In genomic region chr5:103762850-103763254, GRCm38 (mm10) we compare ENCODE assay signal across 16 mouse cellular contexts.
DNase-seq lines count a peak whose midpoint lies in the region; ATAC-seq and TF ChIP-seq lines count a peak whose summit lies in the region.
"Had no signal": no experiment of that assay in that cellular context is flagged by ENCODE, and none has a peak within 500 bp of the region (broad histone marks: within the 10 kb centered on the region; RNA-seq: fewer than 3 reads in every experiment).

No protein-coding gene starts in this region.

- no peak for DNase-seq in forebrain, embryonic 10.5 days (ENCODE audit: extremely low spot score, low spot score)
- peak; percentile 91 for DNase-seq in 416B (ENCODE audit: low read depth)
- no peak for DNase-seq in heart, postnatal 0 days (ENCODE audit: low spot score)
- DNase-seq in retina, postnatal 1 day: no peak
- DNase-seq in right cerebral cortex, postnatal 25 days: no peak
- DNase-seq in Muller cell, postnatal 12 days (ENCODE audit: inconsistent ontology term): no peak
- DNase-seq: adrenal gland, postnatal 10 days; cerebellum, adult 18-20 months; forebrain, postnatal 0 days; kidney, adult 8-10 months; right cerebral cortex, postnatal 14 days had no signal

- H3K4me2 ChIP-seq in forebrain, embryonic 13.5 days: no peak overlapping the region
- peak overlapping the region; percentile 7; the same call in 1 of the 2 replicates for H3K4me2 ChIP-seq in heart, postnatal 0 days (ENCODE audit: low read depth, low read length)
- H3K4me2 ChIP-seq: limb, embryonic 13.5 days; midbrain, embryonic 11.5 days had no signal

- no peak for TF ChIP-seq CTCF in heart, postnatal 0 days (IDR thresholded peaks at IDR 0.05; ENCODE audit: low read depth)

- ATAC-seq in forebrain, embryonic 13.5 days: no peak
- ATAC-seq in heart, postnatal 0 days (ENCODE audit: insufficient read depth, low read depth): no peak
- ATAC-seq: forebrain, postnatal 0 days had no signal

- peaks cover 29% of the 10 kb centered on the region for H3K4me1 ChIP-seq in forebrain, embryonic 10.5 days
- peaks cover 14% of the 10 kb centered on the region for H3K4me1 ChIP-seq in forebrain, embryonic 13.5 days
- H3K4me1 ChIP-seq in heart, postnatal 0 days (ENCODE audit: control insufficient read depth, insufficient read depth): peaks cover 33% of the 10 kb centered on the region
- H3K4me1 ChIP-seq in megakaryocyte, embryonic 14.5 days: peaks cover 95% of the 10 kb centered on the region

- H3K9ac ChIP-seq in forebrain, embryonic 13.5 days: no peak overlapping the region
- H3K9ac ChIP-seq in heart, postnatal 0 days (replicated peaks; ENCODE audit: low read depth, low read length): no peak overlapping the region
- H3K9ac ChIP-seq: forebrain, postnatal 0 days; limb, embryonic 13.5 days had no signal

- H3K27me3 ChIP-seq in forebrain, embryonic 10.5 days (ENCODE audit: poor library complexity, severe bottlenecking): no peaks in the 10 kb centered on the region
- H3K27me3 ChIP-seq in forebrain, embryonic 13.5 days: 0 out of 2 replicates have a peak, but pooled peaks cover 5% of the 10 kb centered on the region
- H3K27me3 ChIP-seq in heart, postnatal 0 days (ENCODE audit: control insufficient read depth, insufficient read depth, low read length): no peaks in the 10 kb centered on the region
- H3K27me3 ChIP-seq in megakaryocyte, embryonic 14.5 days (replicated peaks): no peaks in the 10 kb centered on the region
- H3K27me3 ChIP-seq: limb, embryonic 13.5 days had no signal

- no peak overlapping the region for H3K4me3 ChIP-seq in forebrain, embryonic 10.5 days
- no peak overlapping the region for H3K4me3 ChIP-seq in forebrain, embryonic 13.5 days
- no peak overlapping the region for H3K4me3 ChIP-seq in heart, postnatal 0 days (ENCODE audit: low read depth, low read length)
- peak overlapping the region; percentile 86 for H3K4me3 ChIP-seq in megakaryocyte, embryonic 14.5 days (replicated peaks)
- H3K4me3 ChIP-seq: embryonic facial prominence, embryonic 10.5 days; limb, embryonic 13.5 days had no signal

- no peak for TF ChIP-seq EP300 in heart, postnatal 0 days (IDR thresholded peaks at IDR 0.05; ENCODE audit: low read depth)

- H3K27ac ChIP-seq in forebrain, embryonic 10.5 days: 0 out of 2 replicates have a peak overlapping the region, but pooled peaks have one; percentile 1
- H3K27ac ChIP-seq in forebrain, embryonic 13.5 days: no peak overlapping the region
- peak overlapping the region; percentile 60 for H3K27ac ChIP-seq in heart, postnatal 0 days (ENCODE audit: low read depth)
- H3K27ac ChIP-seq: embryonic facial prominence, embryonic 10.5 days; limb, embryonic 13.5 days had no signal

- peaks cover 15% of the 10 kb centered on the region for H3K9me3 ChIP-seq in forebrain, embryonic 10.5 days
- H3K9me3 ChIP-seq in forebrain, embryonic 13.5 days (replicated peaks): peaks cover 6% of the 10 kb centered on the region; the same call in 1 of the 2 replicates
- peaks cover 5% of the 10 kb centered on the region; the same call in 1 of the 2 replicates for H3K9me3 ChIP-seq in heart, postnatal 0 days (replicated peaks; ENCODE audit: control insufficient read depth, low read length)
- H3K9me3 ChIP-seq in megakaryocyte, embryonic 14.5 days: peaks cover 9% of the 10 kb centered on the region

- 78% methylated on average over 4 of the region's 4 CpGs for WGBS in forebrain, embryonic 10.5 days
- WGBS in forebrain, embryonic 13.5 days: 84% methylated on average over 4 of the region's 4 CpGs
- WGBS in heart, postnatal 0 days: 11% methylated on average over 4 of the region's 4 CpGs

- H3K36me3 ChIP-seq in forebrain, embryonic 10.5 days (replicated peaks): peaks cover 17% of the 10 kb centered on the region
- H3K36me3 ChIP-seq in forebrain, embryonic 13.5 days (ENCODE audit: poor library complexity, severe bottlenecking): peaks cover 4% of the 10 kb centered on the region; the same call in 1 of the 2 replicates
- H3K36me3 ChIP-seq in heart, postnatal 0 days (replicated peaks; ENCODE audit: control insufficient read depth, insufficient read depth, low read length): no peaks in the 10 kb centered on the region
- peaks cover 29% of the 10 kb centered on the region for H3K36me3 ChIP-seq in megakaryocyte, embryonic 14.5 days (replicated peaks; ENCODE audit: low read length)
- H3K36me3 ChIP-seq: limb, embryonic 13.5 days had no signal
